Mouse (Mus musculus): Measurements from ENCODE around the gene Mical3.

Gene Mical3

GRCm38 (mm10) chr6:120999860-121000526, 130.8 kb downstream of the Mical3 start:
- DNase-seq = no peak

GRCm38 (mm10) chr6:120999087-120999486, 131.7 kb downstream of the Mical3 start:
- DNase-seq = no peak

DNA sequence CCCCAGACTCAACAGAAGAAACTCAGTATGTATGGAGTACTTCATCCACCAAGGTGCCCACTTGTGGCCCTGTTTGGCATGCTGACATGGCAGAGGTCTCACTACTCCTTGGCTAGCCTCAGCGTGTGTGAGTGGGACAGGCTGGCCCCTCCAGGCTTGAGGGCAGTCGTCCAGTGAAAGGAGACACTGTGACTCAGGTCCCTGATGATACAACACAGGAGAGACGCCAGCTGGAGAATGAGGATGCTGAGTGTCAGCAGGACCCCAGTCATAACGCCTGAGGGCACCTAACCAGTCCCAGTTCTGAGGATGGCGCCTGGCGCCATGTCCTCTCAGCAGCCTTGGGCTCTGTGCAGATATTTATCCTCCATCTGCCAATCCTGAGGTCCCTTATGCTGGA, 134.2 kb downstream of the Mical3 start:
- DNase-seq = no peak

DNA sequence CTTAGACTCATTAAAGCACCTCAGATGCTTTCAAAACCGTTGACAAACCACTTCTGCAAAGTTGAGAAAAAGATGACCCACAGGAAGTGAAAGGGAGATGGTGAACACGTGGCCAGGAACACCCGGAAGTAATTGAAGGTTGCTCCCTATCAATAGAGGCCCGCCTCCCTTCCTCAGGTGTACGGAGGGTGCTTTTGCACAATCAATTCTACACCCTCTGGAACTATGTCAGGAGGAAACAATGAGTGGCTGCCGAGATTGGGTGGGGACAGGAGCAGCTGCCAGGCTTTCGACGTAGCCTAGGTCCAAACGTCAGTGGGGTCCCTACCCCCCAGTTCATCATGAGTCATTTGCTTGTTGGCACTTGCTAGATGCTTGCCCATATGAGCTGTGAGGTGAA, 135.3 kb downstream of the Mical3 start:
- DNase-seq = no peak

DNA sequence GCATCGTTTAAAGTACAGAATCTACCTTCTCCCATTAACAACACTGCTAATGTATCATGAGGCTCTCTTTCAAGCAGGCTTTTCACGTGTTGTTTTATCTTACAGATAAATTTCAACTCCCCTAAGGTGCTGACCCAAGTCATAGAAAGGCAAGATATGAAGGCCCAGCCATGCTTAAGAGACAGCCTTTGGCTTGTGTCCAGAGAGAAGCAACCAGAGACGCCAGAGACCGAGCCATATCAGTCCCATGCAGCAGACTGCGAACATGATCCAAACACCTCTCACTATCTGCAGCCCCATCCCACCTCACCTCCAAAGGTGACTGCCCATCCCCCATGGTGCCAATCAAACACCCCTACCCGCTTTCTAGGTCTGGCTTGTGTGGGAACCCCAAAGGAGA, 138.9 kb downstream of the Mical3 start:
- DNase-seq = no peak

DNA sequence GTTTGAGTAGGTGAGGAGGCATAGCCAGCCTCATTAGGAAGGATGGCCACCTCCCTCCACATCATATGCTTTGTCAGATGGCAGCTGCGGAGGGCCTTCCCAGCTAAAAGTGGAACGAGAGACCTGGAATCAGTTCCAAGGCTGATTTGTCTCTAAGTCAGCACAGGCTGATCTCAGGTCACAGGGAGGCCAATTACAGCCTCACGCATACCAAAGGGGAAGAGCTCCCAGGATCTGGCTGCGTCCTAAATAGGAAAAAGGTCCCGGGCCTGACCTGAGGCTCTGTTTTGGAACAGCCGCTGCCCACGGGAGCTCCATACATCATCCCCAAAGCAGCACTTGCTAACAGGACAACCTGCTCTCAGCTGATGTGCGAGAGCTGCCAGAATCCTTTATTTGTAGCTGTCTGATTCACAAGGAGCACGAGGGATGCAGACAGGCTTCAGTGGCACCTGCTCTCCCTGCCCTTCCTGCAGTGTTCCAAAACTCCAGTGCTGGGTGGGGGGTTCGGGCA, 143.2 kb downstream of the Mical3 start:
- peak; percentile 31 for DNase-seq

- no peak for DNase-seq
Observed at GRCm38 (mm10) chr6:120987164-120987563, 143.6 kb downstream of the Mical3 start.

- no peak for DNase-seq
Observed at GRCm38 (mm10) chr6:120986172-120986571, 144.6 kb downstream of the Mical3 start.

- DNase-seq = no peak
Observed at GRCm38 (mm10) chr6:120982314-120982713, 148.5 kb downstream of the Mical3 start.

- no peak for DNase-seq
Observed at GRCm38 (mm10) chr6:120981537-120981936, 149.3 kb downstream of the Mical3 start.

GRCm38 (mm10) chr6:120978019-120978621, 152.7 kb downstream of the Mical3 start:
- no peak for DNase-seq

DNA sequence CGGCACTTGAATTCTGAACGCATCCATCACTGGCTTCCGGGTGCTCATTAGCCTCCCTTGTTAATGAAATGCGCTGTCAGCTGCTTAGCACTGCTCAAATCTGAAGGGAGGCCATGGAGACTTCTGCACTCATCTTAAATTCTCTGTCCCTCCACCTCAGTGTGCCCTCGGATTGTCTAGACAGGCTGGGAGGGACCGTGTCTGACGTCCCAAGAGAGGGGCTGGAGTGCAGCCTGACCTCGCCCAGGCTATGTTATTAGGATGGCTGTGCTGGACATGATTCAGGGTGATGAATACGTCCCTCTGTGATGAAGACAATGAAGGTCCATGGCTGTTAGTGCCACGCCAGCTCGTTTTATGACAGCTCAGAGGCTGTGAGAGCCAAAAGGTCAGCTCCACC, 153.8 kb downstream of the Mical3 start:
- DNase-seq = no peak

DNA sequence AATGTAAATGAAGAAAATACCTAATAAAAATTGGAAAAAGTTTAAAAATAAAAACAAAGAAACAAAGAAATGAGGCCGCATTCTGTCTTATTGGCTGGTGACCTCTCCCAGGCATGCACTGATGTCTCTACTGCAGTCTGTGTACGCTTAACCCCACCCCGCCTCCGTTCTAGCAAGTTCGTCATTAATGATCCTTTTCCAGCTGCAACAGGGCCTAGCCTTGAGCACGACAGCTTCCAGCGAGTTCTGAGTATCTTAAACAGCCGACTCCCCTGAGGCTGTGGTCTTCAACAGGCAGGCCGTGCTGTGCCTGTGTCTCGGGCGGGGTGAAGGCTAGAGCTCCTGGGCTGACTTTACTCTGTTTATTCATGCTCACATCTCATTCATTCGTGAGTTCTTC, 154.7 kb downstream of the Mical3 start:
- DNase-seq = no peak

DNA sequence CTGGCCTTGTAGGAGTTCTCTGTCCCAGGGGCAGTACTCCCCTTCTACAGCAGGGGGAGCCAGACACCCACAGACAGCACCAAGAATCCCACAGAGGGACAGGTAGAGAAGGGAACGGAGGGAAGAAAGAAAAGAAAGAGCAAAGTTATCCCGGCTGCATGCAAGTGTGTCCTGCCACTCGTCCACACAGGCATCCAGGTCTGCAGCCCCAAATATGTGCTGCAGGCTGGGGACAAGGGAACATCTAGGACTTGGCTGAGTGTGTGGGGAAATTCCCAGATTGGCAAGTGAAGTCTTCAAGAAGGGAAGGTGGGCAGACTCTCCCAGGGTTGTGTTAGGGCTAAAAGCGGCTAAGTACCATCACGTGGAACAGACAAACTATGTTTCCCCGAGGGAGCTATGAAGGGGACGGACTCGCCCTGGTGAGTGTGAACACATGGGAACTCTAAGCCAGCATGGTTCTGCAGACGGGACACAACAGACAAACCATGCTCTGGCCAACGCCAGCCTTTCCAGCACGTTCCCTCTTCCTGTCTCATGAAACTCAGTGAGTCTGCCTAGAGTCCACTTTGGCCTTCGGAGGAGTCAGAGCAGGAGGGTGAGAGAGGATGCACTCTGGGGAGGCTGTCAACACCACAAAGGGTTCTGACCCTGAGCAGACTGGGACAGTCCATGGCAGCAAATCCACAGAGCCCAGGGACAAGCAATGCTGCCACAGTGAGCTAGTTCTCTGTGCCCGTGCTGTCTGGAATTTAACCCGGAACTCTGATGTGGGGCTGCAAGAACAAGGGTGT, 158.8 kb downstream of the Mical3 start:
- peak; percentile 78 for DNase-seq

DNA sequence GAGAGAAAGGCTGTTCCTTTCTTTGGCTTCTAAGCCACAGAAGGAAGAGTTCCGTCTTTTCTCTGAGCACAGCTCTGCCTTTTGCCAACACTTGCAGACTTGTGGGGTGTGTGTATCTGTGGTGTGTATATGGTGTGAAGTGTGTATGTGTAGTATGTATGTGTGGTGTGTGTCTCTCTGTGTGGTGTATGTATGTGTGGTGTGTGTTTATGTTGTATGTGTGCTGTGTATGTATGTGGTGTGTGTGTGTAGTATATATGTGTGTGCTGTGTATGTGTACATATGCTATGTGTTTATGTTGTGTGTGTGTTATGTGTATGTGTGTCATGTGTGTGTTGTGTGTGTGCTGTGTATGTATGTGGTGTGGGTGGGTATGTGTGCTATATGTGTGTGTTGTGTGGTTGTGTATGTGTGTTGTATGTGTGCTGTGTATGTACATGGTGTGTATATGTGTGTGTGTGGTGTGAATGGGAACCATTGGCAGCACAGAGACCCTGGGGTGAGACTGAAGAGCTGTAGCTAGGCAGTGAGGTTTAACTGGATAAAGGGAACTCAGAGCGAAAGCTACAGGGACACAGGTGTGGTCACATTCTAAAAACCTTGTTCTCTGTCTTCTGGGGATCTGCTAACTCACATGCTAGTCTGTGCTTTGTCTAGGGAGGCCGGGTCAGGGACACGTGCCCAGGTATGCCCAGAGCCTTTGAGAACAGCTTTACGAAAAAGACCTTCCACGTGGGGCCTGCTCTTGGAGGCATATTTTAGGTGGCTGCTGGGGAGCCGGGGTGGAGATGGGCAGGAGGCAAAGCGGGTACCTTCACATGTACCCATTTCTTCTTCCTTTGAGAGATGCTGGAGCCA, 159.6 kb downstream of the Mical3 start:
- DNase-seq = no peak

DNA sequence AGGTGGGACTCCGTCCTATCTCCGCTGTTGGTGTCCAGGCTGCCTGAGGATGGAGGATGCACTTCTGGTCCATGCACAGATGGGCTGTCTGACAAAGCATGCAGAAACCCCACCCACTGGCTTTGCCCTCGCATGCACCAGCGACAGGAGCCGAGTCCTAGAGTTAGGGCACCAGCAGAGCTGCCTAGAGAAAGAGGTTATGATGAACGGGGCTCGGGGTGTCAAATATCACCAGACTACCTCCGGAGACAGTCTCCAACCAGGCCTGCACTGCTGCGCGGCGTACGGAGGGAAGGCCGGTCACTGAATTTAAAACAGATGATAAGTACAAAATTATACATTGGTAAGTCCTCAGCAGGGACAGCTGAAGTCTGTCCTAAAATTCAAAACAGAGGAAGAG, 165.0 kb downstream of the Mical3 start:
- no peak for DNase-seq

DNA sequence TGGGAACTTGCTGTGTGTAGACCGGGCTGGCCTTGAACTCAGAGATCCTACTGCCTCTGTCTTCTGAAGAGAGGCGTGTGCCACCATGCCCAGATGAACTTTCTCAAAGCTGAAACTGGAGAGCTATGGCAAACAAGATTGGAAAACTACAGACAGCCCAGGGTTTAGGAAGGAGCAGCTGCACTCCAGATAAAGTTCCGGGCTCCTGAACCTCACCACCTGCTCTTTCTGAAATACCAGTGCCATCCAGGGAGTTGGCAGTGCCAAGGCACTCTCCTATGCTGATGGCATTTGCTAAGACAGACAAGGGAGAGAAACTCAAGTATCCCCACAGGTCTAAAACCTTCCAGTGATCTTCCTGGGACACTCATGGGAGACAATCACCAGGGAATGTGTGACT, 166.6 kb downstream of the Mical3 start:
- no peak for DNase-seq

- DNase-seq = no peak
Observed at GRCm38 (mm10) chr6:120960338-120961030, 170.3 kb downstream of the Mical3 start.

- no peak for DNase-seq
Observed at GRCm38 (mm10) chr6:120957331-120957730, 173.5 kb downstream of the Mical3 start.

DNA sequence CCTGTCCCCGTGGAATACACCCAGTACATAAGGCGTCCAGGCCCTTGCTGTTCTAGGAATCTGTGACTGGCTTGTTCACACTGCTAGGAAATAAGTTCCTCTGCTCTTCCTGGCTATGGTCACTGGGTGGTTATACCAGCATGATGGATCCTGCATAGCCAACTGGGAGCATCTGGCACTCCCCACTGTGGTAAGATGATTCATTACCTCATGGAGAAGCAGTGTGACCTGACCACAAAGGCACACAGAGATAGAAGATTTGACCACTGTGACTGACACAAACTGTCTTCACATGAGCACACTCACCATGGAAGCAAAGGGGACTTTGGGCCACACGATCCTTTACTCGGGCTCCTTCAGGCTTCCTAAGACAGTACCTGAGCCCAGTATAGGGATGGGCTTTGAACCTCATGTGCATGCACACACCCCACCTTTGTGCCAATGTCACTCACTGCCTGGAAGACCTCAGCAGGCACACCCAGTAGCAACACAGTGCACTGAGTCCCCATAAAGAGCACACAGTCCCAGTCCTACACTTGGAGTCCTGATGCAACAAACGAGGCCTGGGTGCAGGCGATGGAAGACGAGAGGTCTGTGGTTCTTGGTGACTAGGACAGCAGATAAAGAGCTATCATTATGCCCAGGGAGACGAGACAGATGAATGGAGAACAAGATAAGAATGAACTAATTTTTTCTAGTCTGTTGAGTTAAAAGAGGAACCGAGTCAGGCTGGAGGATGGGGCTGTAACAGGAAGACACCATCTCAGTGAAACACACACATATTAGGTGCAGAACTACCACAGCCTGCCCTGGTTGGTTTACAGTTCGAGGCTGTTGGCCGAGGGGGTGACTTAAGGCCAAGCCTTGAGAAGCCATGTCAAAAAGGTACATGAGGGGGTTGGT, 174.3 kb downstream of the Mical3 start:
- no peak for DNase-seq

DNA sequence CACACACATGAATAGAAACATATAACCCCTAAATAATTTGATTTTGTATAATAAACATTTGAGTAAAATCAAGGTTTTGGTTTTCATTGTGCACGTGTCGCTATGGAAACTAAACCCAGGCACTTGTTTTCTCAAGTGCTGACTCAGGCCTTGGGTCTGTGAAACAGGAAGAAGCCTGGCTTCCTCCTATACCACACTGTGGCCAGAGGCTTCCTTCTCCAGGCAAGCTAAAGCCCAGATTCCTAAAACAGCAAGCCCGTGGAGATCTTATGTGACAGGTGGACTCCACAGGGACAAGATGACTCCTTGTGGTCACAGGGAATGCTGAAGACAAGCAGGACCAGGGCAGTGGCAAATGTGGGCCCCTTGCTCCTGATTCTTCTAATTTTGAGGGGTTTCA, 175.6 kb downstream of the Mical3 start:
- DNase-seq = peak; percentile 45
